Mouse (Mus musculus) intestine, postnatal 0 days (tissue): ENCODE data around the gene Trib3. TPM values are rescaled to one million over a fixed set of nuclear protein-coding genes. Genes with fewer than 3 reads are reported as not detected.

ENCODE experiments used
- ATAC-seq: fragments of 200-750 bp; cut with Nextera tagmentation; 2 replicates; pipeline ENCODE4 v1.8.0; 2017; ENCODE audit warnings: mild to moderate bottlenecking, moderate TSS enrichment, moderate library complexity
- H3K27ac ChIP-seq: fragments of 300-500 bp; sonication (generic); 2 replicates; pipeline ENCODE4 v1.5.1; 2014; ENCODE audit warnings: mild to moderate bottlenecking, low read depth, low read length, moderate library complexity
- H3K27me3 ChIP-seq: fragments of 300-500 bp; sonication (generic); replicated peaks from 2 replicates; pipeline ENCODE4 v1.6.1; 2014; ENCODE audit warnings: low read length, mixed read lengths; ENCODE audit not compliant: control insufficient read depth, insufficient read depth
- H3K36me3 ChIP-seq: fragments of 300-500 bp; sonication (generic); 2 replicates; pipeline ENCODE4 v1.6.1; 2014; ENCODE audit warnings: mild to moderate bottlenecking, moderate library complexity; ENCODE audit not compliant: control insufficient read depth, insufficient read depth
- H3K4me1 ChIP-seq: fragments of 300-500 bp; sonication (generic); replicated peaks from 2 replicates; pipeline ENCODE4 v1.6.1; 2014; ENCODE audit warnings: antibody characterized with exemption, low read length, mixed read lengths; ENCODE audit not compliant: control insufficient read depth, insufficient read depth
- H3K4me2 ChIP-seq: fragments of 300-500 bp; sonication (generic); replicated peaks from 2 replicates; pipeline ENCODE4 v1.6.1; 2014; ENCODE audit warnings: low read depth, mild to moderate bottlenecking, moderate library complexity
- H3K4me3 ChIP-seq: fragments of 300-500 bp; sonication (generic); 2 replicates; pipeline ENCODE4 v1.5.1; 2014; ENCODE audit warnings: low read depth, low read length
- H3K9ac ChIP-seq: fragments of 300-500 bp; sonication (generic); 2 replicates; pipeline ENCODE4 v1.6.1; 2014; ENCODE audit warnings: mild to moderate bottlenecking, low read depth, low read length
- H3K9me3 ChIP-seq: fragments of 300-500 bp; sonication (generic); 2 replicates; pipeline ENCODE4 v1.6.1; 2016; ENCODE audit warnings: mixed run types; ENCODE audit not compliant: control insufficient read depth
- CTCF ChIP-seq: sonication (generic); IDR thresholded peaks from 2 replicates; pipeline ENCODE4 v1.5.1; 2016; ENCODE audit warnings: low read depth, mild to moderate bottlenecking, control low read depth, antibody characterized with exemption, moderate library complexity
- WGBS: fragments of 180-500 bp; shearing (Covaris S2); extraction: QIAGEN DNeasy Blood & Tissue Kit; methylation state at CpG from one replicate; pipeline ENCODE4 v1.1.7; 2014; 5-methylcytosine and 5-hydroxymethylcytosine counted together
- polyA plus RNA-seq: library from polyadenylated mRNA; unstranded; fragments of >200 nt; fragmentation: Nextera tagmentation; extraction: Ambion mirVana; gene quantifications from 2 replicates; pipeline ENCODE4 v1.2.1, GENCODE M21; 2015

The Trib3 gene
- 2.5 and 2.9 TPM in 2 replicates for polyA plus RNA-seq

DNA sequence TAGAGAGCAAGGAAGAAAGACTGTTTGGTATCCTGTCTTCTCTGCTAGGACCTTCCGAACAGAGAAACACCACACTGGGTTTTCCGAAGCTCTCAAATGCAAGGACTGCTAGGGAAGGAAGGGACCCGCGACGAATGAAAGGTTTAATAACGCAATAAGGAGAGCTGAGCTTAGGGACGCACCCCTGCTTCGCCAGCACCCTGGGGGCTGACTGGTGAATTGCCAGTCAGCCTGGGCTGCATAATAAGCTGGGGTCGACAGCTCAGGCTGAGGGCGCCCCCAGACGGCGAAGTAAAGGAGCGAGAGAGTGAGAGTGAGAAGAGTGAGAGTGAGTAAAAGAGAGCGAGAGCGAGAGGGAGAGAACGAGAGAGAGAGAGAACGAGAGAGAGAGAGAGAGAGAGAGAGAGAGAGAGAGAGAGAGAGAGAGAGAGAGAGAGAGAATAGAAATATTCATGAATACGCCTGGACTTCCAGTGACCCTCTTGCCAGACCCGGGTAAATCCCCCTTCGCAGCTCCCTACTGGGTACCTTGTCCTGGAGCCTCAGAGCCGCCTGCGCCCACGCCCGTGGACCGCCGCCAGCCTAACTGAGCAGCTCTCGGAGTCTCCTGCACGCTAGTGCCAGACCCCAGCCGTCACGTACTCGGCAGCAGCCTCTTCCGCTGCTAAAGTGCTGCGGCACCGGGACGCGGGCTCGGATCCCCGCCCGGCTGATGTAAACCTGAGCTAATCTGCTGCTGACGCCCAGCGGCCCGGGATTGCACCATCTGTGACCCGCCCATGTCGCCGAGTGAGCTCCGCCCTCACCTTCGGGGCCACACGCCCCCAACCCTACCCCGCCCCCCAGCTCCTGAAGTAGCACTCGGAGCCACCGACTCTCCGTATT, at the start of gene Trib3:
Trib3 (minus strand) TSS at position 704 of the 885 bp plus-strand sequence.
- TF ChIP-seq CTCF = peak; percentile 83
- 2% methylated on average over 50 of the region's 52 CpGs for WGBS
- Histone ChIP-seq H3K4me3 (peak within 1 kb of the TSS; percentile 52), H3K27me3 (no peaks in the 10 kb centered on the region), H3K9ac (peak within 1 kb of the TSS; percentile 45), H3K4me1 (no peaks in the 10 kb centered on the region), H3K27ac (no peak within 1 kb of the TSS), H3K36me3 (no peaks in the 10 kb centered on the region), H3K9me3 (no peaks in the 10 kb centered on the region), H3K4me2 (peak within 1 kb of the TSS; percentile 92)
- peak; percentile 82 for ATAC-seq

DNA sequence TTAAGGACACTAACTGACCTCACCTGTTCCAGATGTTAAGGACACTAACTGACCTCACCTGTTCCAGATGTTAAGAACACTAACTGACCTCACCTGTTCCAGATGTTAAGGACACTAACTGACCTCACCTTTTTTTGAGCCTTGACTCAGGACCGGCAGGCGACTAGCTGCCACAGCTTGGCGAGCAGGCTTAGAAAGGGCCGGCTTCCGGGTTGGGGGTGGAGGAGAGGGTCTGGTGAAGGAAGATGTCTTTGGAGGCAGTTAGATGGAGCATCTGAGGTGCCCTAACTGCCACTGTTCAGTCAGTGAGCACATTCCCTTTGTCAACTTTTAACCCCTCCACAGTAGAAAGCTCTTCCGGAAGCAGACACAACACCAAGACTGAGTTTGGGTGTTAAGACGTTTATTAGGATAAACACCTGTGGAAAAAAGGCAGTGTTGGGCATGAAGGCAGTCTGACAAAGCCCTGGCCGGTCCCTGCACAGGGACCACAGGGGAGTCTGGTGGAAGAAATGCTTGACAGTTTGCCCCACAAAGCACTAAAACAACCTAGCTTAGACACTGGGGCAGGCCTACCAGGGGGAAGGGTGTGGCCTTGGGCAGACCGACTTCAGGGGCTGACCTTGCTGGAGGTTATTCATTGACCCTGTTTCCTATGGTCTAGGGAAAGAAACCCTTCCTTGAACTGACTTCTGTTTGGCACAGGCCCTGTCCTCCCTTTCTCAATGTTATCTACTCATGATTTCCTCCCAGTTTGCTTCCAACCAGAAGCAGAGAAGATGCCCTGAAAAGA, 49.6 kb upstream of the Trib3 start:
- Histone ChIP-seq H3K9me3 (no peaks in the 10 kb centered on the region), H3K4me1 (no peaks in the 10 kb centered on the region), H3K36me3 (no peaks in the 10 kb centered on the region), H3K4me3 (no peak overlapping the region), H3K9ac (no peak overlapping the region), H3K27me3 (no peaks in the 10 kb centered on the region), H3K27ac (no peak overlapping the region), H3K4me2 (no peak overlapping the region)
- ATAC-seq = no peak
- WGBS = 58% methylated on average over 9 of the region's 9 CpGs
- no peak for TF ChIP-seq CTCF

DNA sequence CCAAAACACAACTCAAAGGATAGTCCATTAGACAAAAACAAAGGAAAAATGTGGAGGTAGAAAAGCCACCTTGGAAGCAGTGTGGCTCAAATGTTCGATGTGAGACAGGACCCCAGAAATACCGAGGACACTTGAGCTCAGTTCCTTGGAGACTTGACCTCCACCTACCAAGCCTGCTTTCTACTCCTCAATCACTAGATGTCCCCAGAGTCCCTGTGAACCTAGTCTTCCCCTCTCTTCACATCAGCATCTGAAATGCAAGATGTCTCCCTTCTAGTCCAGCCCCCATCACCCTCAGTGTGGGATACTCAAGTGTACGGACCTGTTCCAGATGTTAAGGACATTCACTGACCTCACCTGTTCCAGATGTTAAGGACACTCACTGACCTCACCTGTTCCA, 49.0 kb upstream of the Trib3 start:
- Histone ChIP-seq H3K4me2 (no peak overlapping the region), H3K4me1 (no peaks in the 10 kb centered on the region), H3K9ac (no peak overlapping the region), H3K36me3 (no peaks in the 10 kb centered on the region), H3K9me3 (no peaks in the 10 kb centered on the region), H3K27ac (no peak overlapping the region), H3K27me3 (no peaks in the 10 kb centered on the region), H3K4me3 (no peak overlapping the region)
- WGBS = 21% methylated on average over 3 of the region's 3 CpGs
- peak; percentile 94 for TF ChIP-seq CTCF
- ATAC-seq = no peak

DNA sequence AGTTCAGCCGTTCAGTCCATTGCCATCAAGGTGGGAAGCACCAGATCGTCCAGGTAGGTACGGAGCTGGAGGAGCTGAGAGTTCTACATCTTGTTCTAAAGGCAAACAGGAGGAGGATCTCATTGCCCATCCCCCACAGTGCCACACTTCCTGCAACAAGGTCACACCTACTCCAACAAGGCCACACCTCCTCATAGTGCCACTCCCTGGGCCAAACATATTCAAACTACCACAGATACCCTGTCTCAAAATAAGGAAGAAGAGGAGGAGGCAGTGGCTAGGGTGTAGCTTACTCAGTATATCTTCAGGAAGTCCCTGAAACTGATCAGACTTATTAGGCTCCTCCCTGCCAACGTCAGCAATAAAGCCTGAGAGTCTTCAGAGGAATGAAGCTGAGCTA, 40.4 kb upstream of the Trib3 start:
- Histone ChIP-seq H3K4me2 (no peak overlapping the region), H3K27me3 (no peaks in the 10 kb centered on the region), H3K36me3 (no peaks in the 10 kb centered on the region), H3K9me3 (no peaks in the 10 kb centered on the region), H3K4me3 (no peak overlapping the region), H3K4me1 (no peaks in the 10 kb centered on the region), H3K9ac (no peak overlapping the region), H3K27ac (no peak overlapping the region)
- no peak for TF ChIP-seq CTCF
- ATAC-seq = no peak
- WGBS = 80% methylated on average over 4 of the region's 4 CpGs

DNA sequence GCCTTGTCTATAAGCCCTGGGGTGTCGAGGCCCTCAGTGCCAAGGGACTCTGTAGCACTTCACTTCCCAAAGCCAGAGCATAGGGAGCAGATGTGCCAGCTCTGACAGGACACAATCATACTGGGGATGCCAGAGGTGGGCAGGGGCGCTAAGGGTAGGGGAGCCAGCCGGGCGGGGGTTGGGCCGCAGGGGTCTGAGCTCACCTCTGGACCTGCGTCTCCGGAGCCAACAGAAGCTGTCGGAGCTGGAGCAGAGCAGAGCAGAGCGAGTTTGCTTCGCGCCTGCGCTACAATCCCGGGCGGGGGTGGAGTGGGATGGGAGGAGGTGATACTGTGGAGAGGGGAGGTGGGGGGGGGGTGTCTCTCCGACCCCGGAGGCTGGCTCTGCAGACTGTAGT, 32.5 kb upstream of the Trib3 start, which contains the start of gene Nrsn2:
Nrsn2 (minus strand) TSS at position 294 of the 397 bp plus-strand sequence.
- H3K9ac ChIP-seq = no peak within 1 kb of the TSS
- no peaks in the 10 kb centered on the region for H3K4me1 ChIP-seq
- ATAC-seq = no peak
- no peak within 1 kb of the TSS for H3K27ac ChIP-seq
- 0 out of 2 replicates have a peak within 1 kb of the TSS, but pooled peaks have one; percentile 21 for H3K4me2 ChIP-seq
- H3K27me3 ChIP-seq = peaks cover 17% of the 10 kb centered on the region
- no peaks in the 10 kb centered on the region for H3K9me3 ChIP-seq
- H3K36me3 ChIP-seq = no peaks in the 10 kb centered on the region
- TF ChIP-seq CTCF = no peak
- H3K4me3 ChIP-seq = no peak within 1 kb of the TSS
- 4% methylated on average over 16 of the region's 16 CpGs for WGBS

DNA sequence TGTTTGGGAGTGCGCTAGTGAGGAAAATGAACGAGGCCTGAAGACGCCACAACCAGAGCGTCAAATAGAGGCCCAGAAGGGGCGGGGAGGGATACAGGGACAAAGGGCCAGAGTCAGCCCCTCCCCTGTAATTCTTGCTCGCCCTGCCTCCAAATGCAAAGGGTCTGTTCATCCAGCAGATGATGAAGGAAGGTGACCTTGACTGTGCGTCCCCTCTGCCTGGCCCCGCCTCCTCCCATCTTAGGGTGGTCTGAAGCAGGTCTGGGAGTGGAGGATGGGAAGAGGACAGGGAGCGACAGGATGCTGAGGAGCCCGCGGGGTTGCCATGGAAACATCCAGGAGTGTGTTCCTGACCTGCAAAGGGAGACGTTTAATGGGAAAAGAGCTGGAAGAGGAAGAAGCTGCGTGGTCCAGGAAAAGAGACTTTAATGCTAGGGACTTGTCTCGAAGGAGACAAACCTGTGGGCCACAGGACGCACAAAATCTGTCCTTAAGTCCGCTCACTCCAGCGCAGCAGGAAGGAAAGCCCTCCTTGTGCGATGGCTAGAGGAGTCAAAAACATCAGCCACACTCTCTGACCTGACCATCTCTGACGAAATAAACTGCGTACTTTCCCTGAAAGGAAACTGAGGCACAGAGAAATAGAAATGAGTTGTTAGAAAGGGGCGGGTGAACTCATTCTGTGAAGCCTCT, 32.0 kb upstream of the Trib3 start:
- 10% methylated on average over 21 of the region's 21 CpGs for WGBS
- no peak for ATAC-seq
- no peak overlapping the region for H3K4me3 ChIP-seq
- H3K9ac ChIP-seq = no peak overlapping the region
- TF ChIP-seq CTCF = no peak
- H3K9me3 ChIP-seq = no peaks in the 10 kb centered on the region
- H3K36me3 ChIP-seq = no peaks in the 10 kb centered on the region
- H3K27ac ChIP-seq = no peak overlapping the region
- no peaks in the 10 kb centered on the region for H3K4me1 ChIP-seq
- peaks cover 17% of the 10 kb centered on the region for H3K27me3 ChIP-seq
- H3K4me2 ChIP-seq = 0 out of 2 replicates have a peak overlapping the region, but pooled peaks have one; percentile 21
